Mouse (Mus musculus): ENCODE results near the gene Rab24. TPM values are rescaled to one million over a fixed set of nuclear protein-coding genes. Genes with fewer than 3 reads are reported as not detected.

Rab24 gene
- 91.5 and 95.5 TPM in 2 replicates for polyA plus RNA-seq (2015; fragmentation: Nextera tagmentation; extraction: Ambion mirVana)

GRCm38 (mm10) chr13:55321434-55322129 lies at the start of gene Rab24:
Rab24 (minus strand) TSS chr13:55321946.
- Histone ChIP-seq H3K4me1 (ENCODE audit: insufficient read depth, low read length) (peaks cover 32% of the 10 kb centered on the region), H3K9ac (replicated peaks; ENCODE audit: low read length) (peak within 1 kb of the TSS; percentile 89), H3K27ac (ENCODE audit: low read length) (peak within 1 kb of the TSS; percentile 86), H3K4me3 (ENCODE audit: low read length) (peak within 1 kb of the TSS; percentile 85), H3K4me2 (replicated peaks; ENCODE audit: low read depth, low read length) (peak within 1 kb of the TSS; percentile 80), H3K9me3 (ENCODE audit: low read length) (no peaks in the 10 kb centered on the region), H3K36me3 (ENCODE audit: insufficient read depth, low read length) (peaks cover 53% of the 10 kb centered on the region), H3K27me3 (ENCODE audit: insufficient read depth, low read length) (no peaks in the 10 kb centered on the region)
- WGBS, result under 1% methylated on average over 73 of the region's 73 CpGs
- ATAC-seq (ENCODE audit: low FRiP score, low TSS enrichment), result peak; percentile 88

GRCm38 (mm10) chr13:55371007-55371681 lies 49.4 kb upstream of the Rab24 start:
- no peak for ATAC-seq (ENCODE audit: low FRiP score, low TSS enrichment)
- H3K9me3 ChIP-seq (ENCODE audit: low read length), result no peaks in the 10 kb centered on the region
- H3K36me3 ChIP-seq (ENCODE audit: insufficient read depth, low read length), result no peaks in the 10 kb centered on the region
- no peaks in the 10 kb centered on the region for H3K4me1 ChIP-seq (ENCODE audit: insufficient read depth, low read length)
- peaks cover 4% of the 10 kb centered on the region for H3K27me3 ChIP-seq (ENCODE audit: insufficient read depth, low read length)
- no peak overlapping the region for H3K27ac ChIP-seq (ENCODE audit: low read length)
- 78% methylated on average over 8 of the region's 8 CpGs for WGBS
- H3K4me2 ChIP-seq (replicated peaks; ENCODE audit: low read depth, low read length), result no peak overlapping the region
- H3K9ac ChIP-seq (replicated peaks; ENCODE audit: low read length), result no peak overlapping the region
- H3K4me3 ChIP-seq (ENCODE audit: low read length), result no peak overlapping the region

- H3K36me3 ChIP-seq (ENCODE audit: insufficient read depth, low read length), result no peaks in the 10 kb centered on the region
- H3K9me3 ChIP-seq (ENCODE audit: low read length), result no peaks in the 10 kb centered on the region
- ATAC-seq (ENCODE audit: low FRiP score, low TSS enrichment), result 0 out of 2 replicates have a peak, but pooled peaks have one; percentile 54
- WGBS, result 58% methylated on average over 3 of the region's 3 CpGs
- peak overlapping the region; percentile 38; the same call in 1 of the 2 replicates for H3K4me2 ChIP-seq (replicated peaks; ENCODE audit: low read depth, low read length)
- H3K27me3 ChIP-seq (ENCODE audit: insufficient read depth, low read length), result peaks cover 4% of the 10 kb centered on the region
- H3K4me1 ChIP-seq (ENCODE audit: insufficient read depth, low read length), result no peaks in the 10 kb centered on the region
- no peak overlapping the region for H3K9ac ChIP-seq (replicated peaks; ENCODE audit: low read length)
- H3K4me3 ChIP-seq (ENCODE audit: low read length), result peak overlapping the region; percentile 8
- no peak overlapping the region for H3K27ac ChIP-seq (ENCODE audit: low read length)
Observed at GRCm38 (mm10) chr13:55370234-55370633, 48.5 kb upstream of the Rab24 start.

- Histone ChIP-seq H3K9ac (replicated peaks; ENCODE audit: low read length) (no peak within 1 kb of the TSS; the same call in 1 of the 2 replicates), H3K27me3 (ENCODE audit: insufficient read depth, low read length) (peaks cover 4% of the 10 kb centered on the region), H3K36me3 (ENCODE audit: insufficient read depth, low read length) (no peaks in the 10 kb centered on the region), H3K4me3 (ENCODE audit: low read length) (peak within 1 kb of the TSS; percentile 8), H3K4me2 (replicated peaks; ENCODE audit: low read depth, low read length) (peak within 1 kb of the TSS; percentile 38), H3K4me1 (ENCODE audit: insufficient read depth, low read length) (no peaks in the 10 kb centered on the region), H3K9me3 (ENCODE audit: low read length) (no peaks in the 10 kb centered on the region), H3K27ac (ENCODE audit: low read length) (no peak within 1 kb of the TSS)
- no peak for ATAC-seq (ENCODE audit: low FRiP score, low TSS enrichment)
- 51% methylated on average over 13 of the region's 13 CpGs for WGBS
Observed at GRCm38 (mm10) chr13:55369531-55370114, 47.9 kb upstream of the Rab24 start, which contains the start of gene Rgs14. Rgs14 (plus strand) TSS chr13:55369732.

- no peaks in the 10 kb centered on the region for H3K27me3 ChIP-seq (ENCODE audit: insufficient read depth, low read length)
- no peak overlapping the region for H3K4me3 ChIP-seq (ENCODE audit: low read length)
- H3K4me2 ChIP-seq (replicated peaks; ENCODE audit: low read depth, low read length), result no peak overlapping the region
- H3K9me3 ChIP-seq (ENCODE audit: low read length), result no peaks in the 10 kb centered on the region
- ATAC-seq (ENCODE audit: low FRiP score, low TSS enrichment), result no peak
- no peaks in the 10 kb centered on the region for H3K4me1 ChIP-seq (ENCODE audit: insufficient read depth, low read length)
- WGBS, result 76% methylated on average over 7 of the region's 7 CpGs
- H3K9ac ChIP-seq (replicated peaks; ENCODE audit: low read length), result no peak overlapping the region
- H3K27ac ChIP-seq (ENCODE audit: low read length), result no peak overlapping the region
- H3K36me3 ChIP-seq (ENCODE audit: insufficient read depth, low read length), result no peaks in the 10 kb centered on the region
Observed at GRCm38 (mm10) chr13:55368401-55368800, 46.7 kb upstream of the Rab24 start.

GRCm38 (mm10) chr13:55362453-55363060 lies 40.8 kb upstream of the Rab24 start, which contains the start of gene Lman2:
Lman2 (minus strand) TSS chr13:55362783.
- Histone ChIP-seq H3K9me3 (ENCODE audit: low read length) (no peaks in the 10 kb centered on the region), H3K4me2 (replicated peaks; ENCODE audit: low read depth, low read length) (peak within 1 kb of the TSS; percentile 76), H3K27me3 (ENCODE audit: insufficient read depth, low read length) (no peaks in the 10 kb centered on the region), H3K36me3 (ENCODE audit: insufficient read depth, low read length) (peaks cover 18% of the 10 kb centered on the region; the same call in 1 of the 2 replicates), H3K4me1 (ENCODE audit: insufficient read depth, low read length) (peaks cover 17% of the 10 kb centered on the region), H3K27ac (ENCODE audit: low read length) (peak within 1 kb of the TSS; percentile 98), H3K4me3 (ENCODE audit: low read length) (peak within 1 kb of the TSS; percentile 84), H3K9ac (replicated peaks; ENCODE audit: low read length) (peak within 1 kb of the TSS; percentile 87)
- peak; percentile 99 for ATAC-seq (ENCODE audit: low FRiP score, low TSS enrichment)
- under 1% methylated on average over 35 of the region's 35 CpGs for WGBS

- Histone ChIP-seq H3K9ac (replicated peaks; ENCODE audit: low read length) (peak overlapping the region; percentile 87), H3K27me3 (ENCODE audit: insufficient read depth, low read length) (no peaks in the 10 kb centered on the region), H3K9me3 (ENCODE audit: low read length) (no peaks in the 10 kb centered on the region), H3K4me2 (replicated peaks; ENCODE audit: low read depth, low read length) (peak overlapping the region; percentile 76), H3K36me3 (ENCODE audit: insufficient read depth, low read length) (peaks cover 22% of the 10 kb centered on the region; the same call in 1 of the 2 replicates), H3K4me1 (ENCODE audit: insufficient read depth, low read length) (peaks cover 17% of the 10 kb centered on the region), H3K27ac (ENCODE audit: low read length) (peak overlapping the region; percentile 98), H3K4me3 (ENCODE audit: low read length) (peak overlapping the region; percentile 84)
- WGBS, result under 1% methylated on average over 32 of the region's 32 CpGs
- ATAC-seq (ENCODE audit: low FRiP score, low TSS enrichment), result peak; percentile 53
Observed at GRCm38 (mm10) chr13:55361974-55362452, 40.3 kb upstream of the Rab24 start.

- peak overlapping the region; percentile 87 for H3K9ac ChIP-seq (replicated peaks; ENCODE audit: low read length)
- H3K4me1 ChIP-seq (ENCODE audit: insufficient read depth, low read length), result peaks cover 17% of the 10 kb centered on the region
- no peak for ATAC-seq (ENCODE audit: low FRiP score, low TSS enrichment)
- H3K4me2 ChIP-seq (replicated peaks; ENCODE audit: low read depth, low read length), result peak overlapping the region; percentile 76
- H3K36me3 ChIP-seq (ENCODE audit: insufficient read depth, low read length), result peaks cover 23% of the 10 kb centered on the region; the same call in 1 of the 2 replicates
- no peak overlapping the region for H3K27ac ChIP-seq (ENCODE audit: low read length)
- H3K9me3 ChIP-seq (ENCODE audit: low read length), result no peaks in the 10 kb centered on the region
- H3K27me3 ChIP-seq (ENCODE audit: insufficient read depth, low read length), result no peaks in the 10 kb centered on the region
- peak overlapping the region; percentile 84 for H3K4me3 ChIP-seq (ENCODE audit: low read length)
Observed at GRCm38 (mm10) chr13:55361145-55361544, 39.4 kb upstream of the Rab24 start.

GRCm38 (mm10) chr13:55346745-55347144 lies 25.0 kb upstream of the Rab24 start:
- WGBS, result 81% methylated on average over 11 of the region's 11 CpGs
- Histone ChIP-seq H3K27ac (ENCODE audit: low read length) (no peak overlapping the region), H3K36me3 (ENCODE audit: insufficient read depth, low read length) (peaks cover 74% of the 10 kb centered on the region), H3K9me3 (ENCODE audit: low read length) (no peaks in the 10 kb centered on the region), H3K4me2 (replicated peaks; ENCODE audit: low read depth, low read length) (no peak overlapping the region), H3K4me1 (ENCODE audit: insufficient read depth, low read length) (no peaks in the 10 kb centered on the region), H3K4me3 (ENCODE audit: low read length) (no peak overlapping the region), H3K27me3 (ENCODE audit: insufficient read depth, low read length) (no peaks in the 10 kb centered on the region), H3K9ac (replicated peaks; ENCODE audit: low read length) (no peak overlapping the region)
- peak; percentile 53 for ATAC-seq (ENCODE audit: low FRiP score, low TSS enrichment)
